Mouse (Mus musculus): ENCODE results near the gene Dennd4b. TPM values are rescaled to one million over a fixed set of nuclear protein-coding genes. Genes with fewer than 3 reads are reported as not detected.
"Not testable (repeated sequence)": the region's sequence is repeated elsewhere in the genome, so short reads cannot be mapped to it uniquely, and the experiment has no call there.

Gene Dennd4b
- polyA plus RNA-seq, 1 experiment from 2014 or later = 3.0 TPM

DNA sequence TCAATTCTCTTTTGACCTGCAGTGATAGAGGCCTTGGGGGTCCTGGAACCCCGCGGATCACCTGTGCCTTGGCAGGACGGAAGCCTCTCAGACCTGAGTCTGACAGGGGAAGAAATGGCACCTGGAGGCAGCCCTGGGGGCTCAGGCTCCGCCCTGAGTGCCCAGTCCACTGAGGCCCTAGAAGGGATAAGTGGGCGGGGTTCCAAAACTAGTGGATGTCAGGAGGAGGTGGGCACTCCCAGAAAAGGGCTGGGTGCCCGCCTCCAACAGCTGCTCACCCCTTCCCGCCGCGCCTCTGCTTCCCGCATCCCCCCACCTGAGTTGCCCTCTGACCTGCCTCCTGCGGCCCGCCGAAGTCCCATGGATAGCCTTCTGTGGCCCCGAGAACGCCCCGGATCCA lies 11.9 kb downstream of the Dennd4b start:
- H3K4me2 ChIP-seq (replicated peaks; ENCODE audit: low read depth, low read length) = no peak overlapping the region
- no peak overlapping the region for H3K4me3 ChIP-seq (ENCODE audit: low read depth, low read length)
- H3K27ac ChIP-seq (ENCODE audit: low read length) = no peak overlapping the region
- no peak for ATAC-seq (ENCODE audit: insufficient number of reproducible peaks, insufficient read depth, low FRiP score, low read depth)
- H3K4me1 ChIP-seq (ENCODE audit: control insufficient read depth, insufficient read depth, low read length) = no peaks in the 10 kb centered on the region
- no peaks in the 10 kb centered on the region for H3K27me3 ChIP-seq (ENCODE audit: control insufficient read depth, insufficient read depth, low read length)
- no peaks in the 10 kb centered on the region for H3K9me3 ChIP-seq (ENCODE audit: control insufficient read depth, low read depth, low read length)
- H3K36me3 ChIP-seq (ENCODE audit: control insufficient read depth, insufficient read depth, low read length) = peaks cover 34% of the 10 kb centered on the region
- 52% methylated on average over 16 of the region's 16 CpGs for WGBS
- H3K9ac ChIP-seq (replicated peaks; ENCODE audit: low read depth, low read length) = no peak overlapping the region

DNA sequence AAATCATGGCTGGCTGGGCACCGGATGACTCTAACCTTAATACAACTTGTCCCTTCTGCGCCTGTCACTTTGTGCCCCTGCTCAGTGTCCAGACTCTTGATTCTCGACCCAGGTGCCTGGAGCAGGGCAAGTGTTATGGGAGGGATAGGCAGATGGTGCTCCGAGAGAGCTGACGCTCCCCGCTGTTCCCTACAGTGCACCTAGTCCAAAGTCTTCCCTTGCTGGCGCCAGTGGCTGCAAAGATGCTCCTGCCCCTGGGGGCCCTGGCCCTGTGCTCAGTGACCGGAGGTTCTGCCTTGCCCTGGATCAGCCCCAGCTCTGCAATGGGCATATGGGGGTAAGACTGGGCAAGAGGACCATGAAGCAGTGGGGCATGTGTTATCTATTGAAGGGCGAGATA lies 12.8 kb downstream of the Dennd4b start:
- 92% methylated on average over 9 of the region's 9 CpGs for WGBS
- no peak overlapping the region for H3K9ac ChIP-seq (replicated peaks; ENCODE audit: low read depth, low read length)
- H3K36me3 ChIP-seq (ENCODE audit: control insufficient read depth, insufficient read depth, low read length) = peaks cover 34% of the 10 kb centered on the region
- H3K4me2 ChIP-seq (replicated peaks; ENCODE audit: low read depth, low read length) = no peak overlapping the region
- no peak overlapping the region for H3K27ac ChIP-seq (ENCODE audit: low read length)
- H3K27me3 ChIP-seq (ENCODE audit: control insufficient read depth, insufficient read depth, low read length) = no peaks in the 10 kb centered on the region
- H3K4me1 ChIP-seq (ENCODE audit: control insufficient read depth, insufficient read depth, low read length) = no peaks in the 10 kb centered on the region
- ATAC-seq (ENCODE audit: insufficient number of reproducible peaks, insufficient read depth, low FRiP score, low read depth) = no peak
- H3K4me3 ChIP-seq (ENCODE audit: low read depth, low read length) = no peak overlapping the region
- no peaks in the 10 kb centered on the region for H3K9me3 ChIP-seq (ENCODE audit: control insufficient read depth, low read depth, low read length)

DNA sequence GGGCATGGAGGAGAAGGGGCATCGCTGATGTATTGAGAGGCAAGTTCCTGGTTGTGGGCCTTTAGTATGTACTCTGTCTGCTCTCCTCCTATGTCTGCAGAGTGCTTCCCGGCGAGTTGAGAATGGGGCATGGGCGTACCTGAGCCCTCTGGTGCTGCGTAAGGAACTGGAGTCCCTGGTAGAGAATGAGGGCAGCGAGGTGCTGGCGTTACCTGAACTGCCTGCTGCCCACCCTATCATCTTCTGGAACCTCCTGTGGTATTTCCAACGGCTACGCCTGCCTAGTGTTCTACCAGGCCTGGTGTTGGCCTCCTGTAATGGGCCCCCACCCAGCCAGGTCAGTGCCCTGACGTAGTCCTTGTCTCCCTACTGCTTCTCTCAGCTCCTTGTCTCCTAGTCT lies 13.2 kb downstream of the Dennd4b start:
- Histone ChIP-seq H3K36me3 (ENCODE audit: control insufficient read depth, insufficient read depth, low read length) (peaks cover 34% of the 10 kb centered on the region), H3K27me3 (ENCODE audit: control insufficient read depth, insufficient read depth, low read length) (no peaks in the 10 kb centered on the region), H3K27ac (ENCODE audit: low read length) (no peak overlapping the region), H3K4me2 (replicated peaks; ENCODE audit: low read depth, low read length) (no peak overlapping the region), H3K9me3 (ENCODE audit: control insufficient read depth, low read depth, low read length) (no peaks in the 10 kb centered on the region), H3K4me3 (ENCODE audit: low read depth, low read length) (no peak overlapping the region), H3K9ac (replicated peaks; ENCODE audit: low read depth, low read length) (no peak overlapping the region), H3K4me1 (ENCODE audit: control insufficient read depth, insufficient read depth, low read length) (no peaks in the 10 kb centered on the region)
- no peak for ATAC-seq (ENCODE audit: insufficient number of reproducible peaks, insufficient read depth, low FRiP score, low read depth)
- 94% methylated on average over 10 of the region's 10 CpGs for WGBS

DNA sequence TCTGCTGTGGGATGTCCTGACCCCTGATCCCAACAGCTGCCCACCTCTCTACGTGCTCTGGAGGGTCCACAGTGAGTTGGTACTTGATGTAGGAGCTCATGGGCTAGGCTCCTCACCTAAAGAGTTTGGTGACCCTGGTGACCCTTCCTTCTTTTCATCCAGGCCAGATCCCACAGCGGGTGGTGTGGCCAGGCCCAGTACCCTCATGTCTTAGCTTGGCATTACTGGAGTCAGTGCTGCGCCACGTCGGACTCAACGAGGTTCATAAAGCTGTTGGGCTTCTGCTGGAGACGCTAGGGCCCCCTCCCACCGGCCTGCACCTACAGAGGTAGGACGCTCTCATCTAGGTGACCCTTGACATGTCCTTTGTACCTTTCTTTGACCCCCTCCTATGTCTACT lies 14.2 kb downstream of the Dennd4b start:
- WGBS = 92% methylated on average over 9 of the region's 9 CpGs
- no peaks in the 10 kb centered on the region for H3K9me3 ChIP-seq (ENCODE audit: control insufficient read depth, low read depth, low read length)
- H3K27ac ChIP-seq (ENCODE audit: low read length) = no peak overlapping the region
- no peak overlapping the region for H3K4me3 ChIP-seq (ENCODE audit: low read depth, low read length)
- H3K36me3 ChIP-seq (ENCODE audit: control insufficient read depth, insufficient read depth, low read length) = peaks cover 26% of the 10 kb centered on the region
- no peaks in the 10 kb centered on the region for H3K27me3 ChIP-seq (ENCODE audit: control insufficient read depth, insufficient read depth, low read length)
- no peak overlapping the region for H3K9ac ChIP-seq (replicated peaks; ENCODE audit: low read depth, low read length)
- H3K4me1 ChIP-seq (ENCODE audit: control insufficient read depth, insufficient read depth, low read length) = no peaks in the 10 kb centered on the region
- H3K4me2 ChIP-seq (replicated peaks; ENCODE audit: low read depth, low read length) = no peak overlapping the region
- ATAC-seq (ENCODE audit: insufficient number of reproducible peaks, insufficient read depth, low FRiP score, low read depth) = no peak

DNA sequence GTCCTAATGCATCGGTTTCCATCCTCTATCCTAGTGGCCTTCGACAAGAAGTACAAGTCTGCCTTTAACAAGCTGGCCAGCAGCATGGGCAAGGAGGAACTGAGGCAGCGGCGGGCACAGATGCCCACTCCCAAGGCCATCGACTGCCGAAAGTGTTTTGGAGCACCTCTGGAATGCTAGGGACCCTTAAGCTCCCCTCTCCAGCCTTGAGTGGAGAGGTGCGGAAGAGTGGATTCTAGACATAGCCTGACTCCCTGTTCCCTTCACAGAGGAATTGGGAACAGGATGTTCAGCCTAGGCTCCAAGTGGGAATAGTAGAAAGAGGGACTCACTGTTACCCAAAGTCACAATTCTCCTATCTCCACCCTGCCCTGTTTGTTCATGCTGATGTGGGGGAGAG lies 14.8 kb downstream of the Dennd4b start:
- Histone ChIP-seq H3K4me3 (ENCODE audit: low read depth, low read length) (no peak overlapping the region), H3K27me3 (ENCODE audit: control insufficient read depth, insufficient read depth, low read length) (no peaks in the 10 kb centered on the region), H3K4me2 (replicated peaks; ENCODE audit: low read depth, low read length) (no peak overlapping the region), H3K36me3 (ENCODE audit: control insufficient read depth, insufficient read depth, low read length) (peaks cover 25% of the 10 kb centered on the region), H3K27ac (ENCODE audit: low read length) (no peak overlapping the region), H3K9me3 (ENCODE audit: control insufficient read depth, low read depth, low read length) (no peaks in the 10 kb centered on the region), H3K4me1 (ENCODE audit: control insufficient read depth, insufficient read depth, low read length) (no peaks in the 10 kb centered on the region), H3K9ac (replicated peaks; ENCODE audit: low read depth, low read length) (no peak overlapping the region)
- 97% methylated on average over 7 of the region's 7 CpGs for WGBS
- no peak for ATAC-seq (ENCODE audit: insufficient number of reproducible peaks, insufficient read depth, low FRiP score, low read depth)

DNA sequence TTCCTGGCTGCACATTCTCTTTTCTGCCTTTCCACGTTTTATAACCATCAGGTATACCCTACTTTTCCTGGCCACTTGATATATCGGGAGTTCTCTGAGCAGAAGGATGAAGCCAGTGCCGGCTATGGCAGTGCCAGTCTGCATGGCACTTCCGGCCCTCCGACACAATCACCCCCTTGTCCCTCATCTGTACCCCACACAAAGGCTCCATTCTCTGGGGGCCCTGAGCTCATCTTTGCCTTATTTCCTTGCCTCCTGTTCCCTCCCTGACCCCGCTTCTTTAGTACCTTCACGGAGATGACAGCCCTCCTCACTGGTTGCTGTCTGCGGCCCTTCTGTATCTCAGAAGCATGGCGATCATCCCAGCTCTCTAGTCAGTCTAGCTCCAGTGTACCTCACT lies 15.7 kb downstream of the Dennd4b start:
- Histone ChIP-seq H3K36me3 (ENCODE audit: control insufficient read depth, insufficient read depth, low read length) (peaks cover 25% of the 10 kb centered on the region), H3K9ac (replicated peaks; ENCODE audit: low read depth, low read length) (no peak overlapping the region), H3K4me3 (ENCODE audit: low read depth, low read length) (no peak overlapping the region), H3K27me3 (ENCODE audit: control insufficient read depth, insufficient read depth, low read length) (no peaks in the 10 kb centered on the region), H3K27ac (ENCODE audit: low read length) (no peak overlapping the region), H3K4me2 (replicated peaks; ENCODE audit: low read depth, low read length) (no peak overlapping the region), H3K9me3 (ENCODE audit: control insufficient read depth, low read depth, low read length) (no peaks in the 10 kb centered on the region), H3K4me1 (ENCODE audit: control insufficient read depth, insufficient read depth, low read length) (no peaks in the 10 kb centered on the region)
- ATAC-seq (ENCODE audit: insufficient number of reproducible peaks, insufficient read depth, low FRiP score, low read depth) = no peak
- WGBS = 86% methylated on average over 9 of the region's 9 CpGs

DNA sequence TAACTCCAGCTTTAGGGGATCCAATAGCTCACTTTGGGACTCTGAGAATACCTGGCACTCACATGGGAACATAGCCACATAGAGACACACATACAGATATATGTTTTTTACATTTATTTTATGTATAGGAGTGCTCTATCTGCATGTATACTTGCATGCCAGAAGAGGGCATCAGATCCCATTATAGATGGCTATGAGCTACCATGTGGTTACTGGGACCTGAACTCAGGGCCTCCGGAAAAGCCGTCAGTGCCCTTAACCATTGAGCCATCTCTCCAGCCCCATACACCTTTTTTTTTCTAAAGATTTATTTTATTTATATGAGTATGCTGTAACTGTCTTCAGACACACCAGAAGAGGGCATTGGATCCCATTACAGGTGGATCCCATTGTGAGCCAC lies 19.2 kb downstream of the Dennd4b start:
- WGBS = 94% methylated on average over 2 of the region's 2 CpGs
- no peak for ATAC-seq (ENCODE audit: insufficient number of reproducible peaks, insufficient read depth, low FRiP score, low read depth)
- Histone ChIP-seq H3K4me2 (replicated peaks; ENCODE audit: low read depth, low read length) (no peak overlapping the region), H3K4me3 (ENCODE audit: low read depth, low read length) (no peak overlapping the region), H3K27ac (ENCODE audit: low read length) (no peak overlapping the region), H3K36me3 (ENCODE audit: control insufficient read depth, insufficient read depth, low read length) (peaks cover 7% of the 10 kb centered on the region; the same call in 1 of the 2 replicates), H3K4me1 (ENCODE audit: control insufficient read depth, insufficient read depth, low read length) (no peaks in the 10 kb centered on the region), H3K9me3 (ENCODE audit: control insufficient read depth, low read depth, low read length) (no peaks in the 10 kb centered on the region), H3K9ac (replicated peaks; ENCODE audit: low read depth, low read length) (no peak overlapping the region), H3K27me3 (ENCODE audit: control insufficient read depth, insufficient read depth, low read length) (no peaks in the 10 kb centered on the region)

DNA sequence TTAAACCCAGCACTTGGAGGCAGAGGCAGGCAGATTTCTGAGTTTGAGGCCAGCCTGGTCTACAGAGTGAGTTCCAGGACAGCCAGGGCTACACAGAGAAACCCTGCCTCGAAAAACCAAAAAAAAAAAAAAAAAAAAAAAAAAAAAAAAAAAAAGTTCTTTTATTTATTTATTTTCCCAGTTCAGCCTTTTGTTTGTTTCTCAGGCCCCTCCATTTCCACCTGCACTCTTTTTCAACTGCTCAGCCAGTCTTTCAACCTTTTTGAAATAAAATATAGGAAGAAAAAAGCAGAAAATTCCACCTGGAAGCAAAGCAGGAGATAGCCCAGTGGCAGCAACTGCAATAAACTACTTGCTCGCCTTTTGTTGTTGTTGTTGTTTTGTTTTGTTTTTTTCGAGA lies 24.4 kb downstream of the Dennd4b start:
- not testable (repeated sequence) for H3K4me1 ChIP-seq (ENCODE audit: control insufficient read depth, insufficient read depth, low read length); ATAC-seq (ENCODE audit: insufficient number of reproducible peaks, insufficient read depth, low FRiP score, low read depth); H3K27ac ChIP-seq (ENCODE audit: low read length); H3K36me3 ChIP-seq (ENCODE audit: control insufficient read depth, insufficient read depth, low read length); H3K27me3 ChIP-seq (ENCODE audit: control insufficient read depth, insufficient read depth, low read length); H3K4me3 ChIP-seq (ENCODE audit: low read depth, low read length); H3K9me3 ChIP-seq (ENCODE audit: control insufficient read depth, low read depth, low read length); H3K9ac ChIP-seq (replicated peaks; ENCODE audit: low read depth, low read length); H3K4me2 ChIP-seq (replicated peaks; ENCODE audit: low read depth, low read length)
- WGBS = 68% methylated on average over 2 of the region's 3 CpGs

DNA sequence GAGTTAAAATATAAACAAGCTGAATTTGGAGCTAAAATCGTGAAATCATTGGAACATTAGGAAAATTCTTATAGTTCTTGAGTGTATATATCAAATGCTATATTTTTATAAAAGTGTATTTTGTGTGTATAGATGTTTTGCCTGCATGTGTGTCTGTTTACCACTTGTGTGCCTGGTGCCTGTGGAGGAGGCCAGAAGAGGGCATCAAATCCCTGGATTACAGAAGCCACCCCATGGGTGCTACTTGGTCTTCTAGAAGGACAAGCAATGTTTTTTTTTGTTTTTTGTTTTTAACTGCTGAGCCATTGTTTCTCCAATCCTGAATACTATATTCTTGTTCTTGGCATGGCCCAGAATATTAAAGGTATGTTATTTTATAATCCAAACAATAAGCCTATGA lies 25.6 kb downstream of the Dennd4b start:
- Histone ChIP-seq H3K27me3 (ENCODE audit: control insufficient read depth, insufficient read depth, low read length) (no peaks in the 10 kb centered on the region), H3K4me1 (ENCODE audit: control insufficient read depth, insufficient read depth, low read length) (peaks cover 12% of the 10 kb centered on the region), H3K4me3 (ENCODE audit: low read depth, low read length) (no peak overlapping the region), H3K9me3 (ENCODE audit: control insufficient read depth, low read depth, low read length) (no peaks in the 10 kb centered on the region), H3K9ac (replicated peaks; ENCODE audit: low read depth, low read length) (no peak overlapping the region), H3K36me3 (ENCODE audit: control insufficient read depth, insufficient read depth, low read length) (no peaks in the 10 kb centered on the region), H3K4me2 (replicated peaks; ENCODE audit: low read depth, low read length) (no peak overlapping the region), H3K27ac (ENCODE audit: low read length) (no peak overlapping the region)
- 80% methylated on average over 1 of the region's 1 CpGs for WGBS
- no peak for ATAC-seq (ENCODE audit: insufficient number of reproducible peaks, insufficient read depth, low FRiP score, low read depth)

Data from stomach, embryonic 14.5 days (tissue).